Comparison of ENCODE assay signal across 19 mouse cellular contexts in genomic region chr14:31994021-31994420, GRCm38 (mm10). TPM values are rescaled to one million over a fixed set of nuclear protein-coding genes. Genes with fewer than 3 reads are reported as not detected.
A peak's percentile ranks its signal among the peaks of the same experiment; 100 is the strongest.
DNase-seq lines count a peak whose midpoint lies in the region; TF ChIP-seq lines count a peak whose summit lies in the region.
"Had no signal": no experiment of that assay in that cellular context is flagged by ENCODE, and none has a peak within 500 bp of the region (broad histone marks: within the 10 kb centered on the region; RNA-seq: fewer than 3 reads in every experiment).

No protein-coding gene starts in this region.

- no peaks in the 10 kb centered on the region for H3K79me2 ChIP-seq in heart, adult 2 months (replicated peaks; ENCODE audit: control insufficient read depth, insufficient read depth, low read length)

- H3K27me3 ChIP-seq in heart, adult 2 months (ENCODE audit: control insufficient read depth, insufficient read depth, low read length): no peaks in the 10 kb centered on the region
- H3K27me3 ChIP-seq in embryonic facial prominence, embryonic 10.5 days (replicated peaks; ENCODE audit: low read depth, poor library complexity, severe bottlenecking): no peaks in the 10 kb centered on the region
- H3K27me3 ChIP-seq: embryonic facial prominence, embryonic 15.5 days; hindbrain, embryonic 12.5 days had no signal

- H3K9ac ChIP-seq in heart, adult 2 months (ENCODE audit: low read depth, low read length): peak overlapping the region; percentile 47
- H3K9ac ChIP-seq: embryonic facial prominence, embryonic 15.5 days; forebrain, postnatal 0 days; hindbrain, embryonic 12.5 days had no signal

- DNase-seq in heart, adult 2 months: no peak
- no peak for DNase-seq in heart, postnatal 14 days
- DNase-seq in kidney, postnatal 36 days: peak; percentile 9 to 20
- no peak for DNase-seq in kidney, adult 18-20 months
- no peak for DNase-seq in embryonic facial prominence, embryonic 10.5 days (ENCODE audit: low spot score)
- no peak for DNase-seq in right cerebral cortex, postnatal 4 days
- DNase-seq: adrenal gland, adult 8-10 months; cerebellum, postnatal 10 days; forebrain, postnatal 0 days; kidney, adult 8-10 months; left cerebral cortex, postnatal 4 days; liver; lung, adult 18-20 months; lung, postnatal 14 days; thymus, postnatal 36 days had no signal

- peak overlapping the region; percentile 92 for H3K27ac ChIP-seq in heart, adult 2 months
- H3K27ac ChIP-seq in brown adipose tissue, adult 24 weeks (replicated peaks; ENCODE audit: low read depth, low read length): peak overlapping the region; percentile 91
- 0 out of 2 replicates have a peak overlapping the region, but pooled peaks have one; percentile 35 for H3K27ac ChIP-seq in embryonic facial prominence, embryonic 10.5 days (replicated peaks)
- H3K27ac ChIP-seq: embryonic facial prominence, embryonic 15.5 days; forebrain, embryonic 10.5 days; hindbrain, embryonic 12.5 days had no signal

- H3K36me3 ChIP-seq in heart, adult 2 months (ENCODE audit: control insufficient read depth, insufficient read depth, low read length): peaks cover 10% of the 10 kb centered on the region
- H3K36me3 ChIP-seq in embryonic facial prominence, embryonic 10.5 days (replicated peaks): no peaks in the 10 kb centered on the region
- H3K36me3 ChIP-seq: embryonic facial prominence, embryonic 15.5 days; forebrain, embryonic 10.5 days; hindbrain, embryonic 12.5 days had no signal

- intact Hi-C loops in heart, adult 2 months (cut with DNase I): no loop called here
- intact Hi-C loops in heart, postnatal 14 days (cut with DNase I): no loop called here

- peak; percentile 76; the same call in 1 of the 2 replicates for TF ChIP-seq POLR2A in heart, adult 2 months (IDR thresholded peaks at IDR 0.05; ENCODE audit: insufficient read depth, low read depth, low read length)

- H3K4me3 ChIP-seq in heart, adult 2 months: no peak overlapping the region
- H3K4me3 ChIP-seq in brown adipose tissue, adult 24 weeks (ENCODE audit: insufficient read depth, low read depth, low read length): 0 out of 2 replicates have a peak overlapping the region, but pooled peaks have one; percentile 3
- no peak overlapping the region for H3K4me3 ChIP-seq in embryonic facial prominence, embryonic 10.5 days
- H3K4me3 ChIP-seq: embryonic facial prominence, embryonic 15.5 days; forebrain, embryonic 10.5 days; hindbrain, embryonic 12.5 days had no signal

- TF ChIP-seq EP300 in heart, adult 2 months (IDR thresholded peaks at IDR 0.05; ENCODE audit: insufficient read depth, low read depth, low read length): 0 out of 2 replicates have a peak, but pooled peaks have one; percentile 24

- peaks cover 7% of the 10 kb centered on the region for H3K4me1 ChIP-seq in heart, adult 2 months (ENCODE audit: control insufficient read depth, insufficient read depth, low read length)
- no peaks in the 10 kb centered on the region for H3K4me1 ChIP-seq in brown adipose tissue, adult 24 weeks (ENCODE audit: control insufficient read depth, insufficient read depth, insufficient read length, low read length)
- peaks cover 12% of the 10 kb centered on the region for H3K4me1 ChIP-seq in embryonic facial prominence, embryonic 10.5 days
- H3K4me1 ChIP-seq: embryonic facial prominence, embryonic 15.5 days; hindbrain, embryonic 12.5 days had no signal

- TF ChIP-seq CTCF in heart, adult 2 months (IDR thresholded peaks at IDR 0.05): no peak

- no peaks in the 10 kb centered on the region for H3K9me3 ChIP-seq in embryonic facial prominence, embryonic 10.5 days
- H3K9me3 ChIP-seq: embryonic facial prominence, embryonic 15.5 days; forebrain, embryonic 10.5 days; hindbrain, embryonic 12.5 days had no signal

- 23% methylated on average over 8 of the region's 8 CpGs for WGBS in heart, adult 2 months
- 50% methylated on average over 8 of the region's 8 CpGs for WGBS in embryonic facial prominence, embryonic 10.5 days

RNA-seq across cellular contexts. Expression of gene Galnt15, which starts 34.8 kb away (rescaled TPM):
- 10 to 100 TPM; 10.1 to 18.1 TPM for total RNA-seq in heart, adult 2 months (2021)
- polyA plus RNA-seq in heart, adult 2 months (2012; rRNA removed): 11.2 and 14.6 TPM in 2 replicates
- 10 to 100 TPM; 12.8 to 17.8 TPM for total RNA-seq in heart, postnatal 14 days (2021)
- 4.0 and 6.2 TPM in 2 replicates for polyA plus RNA-seq in brown adipose tissue, adult 24 weeks (2012; ENCODE audit: insufficient read depth, insufficient read length, missing spikeins)
- polyA plus RNA-seq in embryonic facial prominence, embryonic 10.5 days (2016; fragmentation: Nextera tagmentation; extraction: Ambion mirVana): 0.04 and 0.15 TPM in 2 replicates

Comparison
In these comparisons a context has a peak if more than half of its experiments do, and no peak if none do; other contexts are left out.
1. DNase-seq: peak in kidney, postnatal 36 days (2 of 2); none in heart, adult 2 months (0 of 2), heart, postnatal 14 days (0 of 2), kidney, adult 18-20 months (single experiment), embryonic facial prominence, embryonic 10.5 days (single experiment) and right cerebral cortex, postnatal 4 days (single experiment).
2. H3K27ac ChIP-seq: peak in every context shown above with its lines; median percentile 92 in heart, adult 2 months; 91 in brown adipose tissue, adult 24 weeks; 35 in embryonic facial prominence, embryonic 10.5 days.